Mouse (Mus musculus) spleen, adult 2 months (tissue): ENCODE results near the gene Tmem53.

ENCODE experiments used
- CTCF ChIP-seq: fragments of 200-500 bp; IDR thresholded peaks from 2 replicates; pipeline ENCODE4 v1.5.1; 2011; ENCODE audit warnings: mild to moderate bottlenecking, inconsistent platforms; ENCODE audit not compliant: insufficient read depth, insufficient read length, insufficient replicate concordance; ENCODE audit errors: extremely low read depth
- POLR2A ChIP-seq: fragments of 200-500 bp; IDR thresholded peaks from 2 replicates; pipeline ENCODE4 v1.6.1; 2011; ENCODE audit warnings: low read depth, low read length, inconsistent platforms

DNA sequence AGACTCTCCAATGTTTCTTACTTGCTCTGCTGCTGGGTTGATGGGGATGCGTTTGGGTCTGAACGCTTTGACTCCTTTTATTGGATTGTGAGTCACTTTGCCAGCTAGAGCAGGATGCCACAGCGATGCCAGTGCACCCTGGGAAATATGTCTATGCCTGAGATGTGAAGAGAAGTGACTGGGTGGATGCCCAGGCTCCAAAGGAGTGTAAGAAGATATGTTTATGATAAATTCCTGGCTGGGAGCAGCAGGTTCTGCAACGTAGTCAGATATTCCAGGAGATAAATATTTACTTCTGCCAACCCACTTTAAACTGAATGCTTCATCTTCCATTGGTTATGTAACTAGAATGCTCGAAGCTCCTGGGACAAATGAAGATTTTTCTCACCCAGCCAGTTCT is 34.7 kb upstream of the Tmem53 start:
- no peak for TF ChIP-seq CTCF
- TF ChIP-seq POLR2A, result no peak
